1 mouse cellular context compared by ENCODE assay signal in genomic region chr13:104914288-104914895, GRCm38 (mm10).
TF ChIP-seq lines count a peak whose summit lies in the region.

No protein-coding gene starts in this region.

TF ChIP-seq in CH12.LX, 34 proteins besides CTCF, POLR2A, EP300 and RAD21 (continued from another document):
- TF ChIP-seq MEF2A (IDR thresholded peaks at IDR 0.05; ENCODE audit: borderline replicate concordance, low read depth, low read length) (no peak), NRF1 (IDR thresholded peaks at IDR 0.05; ENCODE audit: low read depth, low read length) (no peak), ETS1 (conservative IDR thresholded peaks at IDR 0.05; ENCODE audit: low read depth, low read length) (peak; percentile 61), JUND (conservative IDR thresholded peaks at IDR 0.05; ENCODE audit: low read depth, low read length) (peak; percentile 70), TBP (conservative IDR thresholded peaks at IDR 0.05; ENCODE audit: low read depth, low read length) (no peak), MAZ (IDR thresholded peaks at IDR 0.05; ENCODE audit: low read depth, low read length) (0 out of 2 replicates have a peak, but pooled peaks have one; percentile 40), ELF1 (IDR thresholded peaks at IDR 0.05; ENCODE audit: low read depth, low read length) (no peak), BHLHE40 (IDR thresholded peaks at IDR 0.05; ENCODE audit: low read depth, low read length) (peak; percentile 70), GABPA (IDR thresholded peaks at IDR 0.05; ENCODE audit: insufficient replicate concordance, low read depth, low read length) (no peak), KAT2A (IDR thresholded peaks at IDR 0.05; ENCODE audit: insufficient replicate concordance, low read length) (no peak), USF1 (IDR thresholded peaks at IDR 0.05; ENCODE audit: low read depth, low read length) (no peak), IRF4 (IDR thresholded peaks at IDR 0.05; ENCODE audit: low read depth, low read length) (0 out of 2 replicates have a peak, but pooled peaks have one; percentile 42), POLR2AphosphoS2 (IDR thresholded peaks at IDR 0.05; ENCODE audit: low read depth, low read length) (no peak), E2F4 (IDR thresholded peaks at IDR 0.05; ENCODE audit: insufficient replicate concordance, low read depth, low read length) (no peak), SMC3 (IDR thresholded peaks at IDR 0.05; ENCODE audit: low read depth, low read length) (no peak), NELFE (IDR thresholded peaks at IDR 0.05; ENCODE audit: low read depth, low read length) (no peak), ZNF384 (IDR thresholded peaks at IDR 0.05; ENCODE audit: low read depth, low read length) (no peak), CHD1 (IDR thresholded peaks at IDR 0.05; ENCODE audit: low read depth, low read length) (no peak), TCF12 (IDR thresholded peaks at IDR 0.05; ENCODE audit: low read depth, low read length) (0 out of 2 replicates have a peak, but pooled peaks have one; percentile 18), MYC (IDR thresholded peaks at IDR 0.05; ENCODE audit: low read depth, low read length) (no peak), JUN (IDR thresholded peaks at IDR 0.05; ENCODE audit: insufficient read depth, low read depth, low read length) (peak; percentile 32; the same call in 1 of the 2 replicates), SIN3A (IDR thresholded peaks at IDR 0.05; ENCODE audit: low read length) (no peak), MXI1 (IDR thresholded peaks at IDR 0.05; ENCODE audit: low read depth, low read length) (no peak)
